Mouse (Mus musculus) MEL-GATA-1-ER (cell line): ENCODE results near the gene Acp5.
A peak's percentile ranks its signal among the peaks of the same experiment; 100 is the strongest.
"Not testable (repeated sequence)": the region's sequence is repeated elsewhere in the genome, so short reads cannot be mapped to it uniquely, and the experiment has no call there.

Experiments
- DNase-seq: peaks from one replicate; pipeline ENCODE4 v3.0.0-alpha.2; 2012; ENCODE audit warnings: low read depth; ENCODE audit errors: extremely low read depth

Gene Acp5

DNA sequence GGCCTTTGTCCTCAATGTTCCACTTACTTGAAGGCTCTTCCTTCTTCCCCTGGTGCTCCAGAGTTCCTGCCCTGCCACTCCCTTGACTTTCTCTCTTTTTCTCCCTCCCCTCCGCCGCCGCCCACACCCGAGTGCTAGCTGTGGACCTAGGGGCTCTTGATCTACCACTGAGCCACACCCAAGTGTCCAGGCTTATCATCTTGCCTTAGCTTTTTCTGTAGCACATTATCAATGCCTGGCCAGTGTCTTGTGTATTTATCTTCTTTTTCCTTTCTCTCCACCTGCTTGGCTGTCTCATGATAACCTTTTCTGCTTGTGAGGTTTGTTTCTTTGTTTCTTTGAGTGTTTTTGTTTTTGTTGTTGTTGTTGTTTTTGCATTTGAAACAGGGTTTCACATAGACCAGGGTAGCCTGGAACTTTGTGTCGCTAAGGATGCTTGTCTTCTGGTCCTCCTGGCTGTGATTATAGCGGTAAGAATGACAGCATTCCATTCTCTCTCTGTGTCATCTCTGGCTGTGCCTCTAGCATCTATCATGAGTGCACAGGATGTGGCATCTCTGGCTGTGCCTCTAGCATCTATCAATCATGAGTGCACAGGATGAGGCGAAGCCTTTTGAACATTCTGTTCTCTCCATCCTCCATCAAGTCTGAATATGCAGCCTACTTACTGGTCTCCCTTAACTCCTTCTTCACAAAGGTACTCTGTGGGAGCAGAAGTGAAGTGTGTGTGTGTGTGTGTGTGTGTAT, at the start of gene Acp5:
Acp5 (minus strand) TSS at position 68 of the 747 bp plus-strand sequence.
- DNase-seq, result peak; percentile 58

DNA sequence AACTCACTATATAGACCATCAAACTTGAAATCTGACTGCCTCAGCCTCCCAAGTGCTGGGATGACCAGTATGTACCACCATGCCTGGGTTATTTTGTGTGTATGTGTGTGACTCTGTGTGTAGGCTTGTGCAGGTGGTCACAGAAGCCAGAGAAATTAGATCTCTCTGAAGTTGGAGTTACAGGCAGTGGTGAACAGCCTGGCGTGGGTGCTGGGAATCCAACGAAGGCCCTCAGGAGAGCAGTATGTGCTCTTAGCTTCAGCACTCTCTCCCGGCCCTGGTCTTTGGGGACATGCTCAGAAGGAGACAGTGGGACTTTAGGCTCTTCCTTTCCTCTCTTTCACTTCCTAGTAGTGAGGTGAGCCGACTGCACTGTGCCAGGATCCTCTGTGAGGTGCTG, 36.8 kb upstream of the Acp5 start:
- DNase-seq, result no peak

DNA sequence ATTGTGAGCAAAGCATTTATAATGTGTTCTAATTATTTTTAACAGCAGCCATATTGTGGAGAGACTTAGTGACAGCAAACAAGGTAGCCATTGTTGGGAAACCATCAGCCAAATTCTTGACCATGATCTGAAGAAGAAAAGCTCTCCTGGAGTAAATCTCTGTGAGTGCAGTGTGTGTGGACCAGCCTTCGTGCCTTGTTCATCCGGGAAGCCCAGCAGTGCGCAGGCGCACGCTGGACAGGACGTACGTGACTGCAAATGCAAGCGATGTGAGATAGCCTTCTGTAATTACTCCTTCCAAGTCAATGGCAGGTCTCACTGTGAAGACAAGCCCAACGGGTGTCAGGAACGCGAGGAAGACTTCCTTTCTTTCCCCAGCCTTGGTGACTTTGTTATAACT, 33.8 kb upstream of the Acp5 start:
- no peak for DNase-seq

DNA sequence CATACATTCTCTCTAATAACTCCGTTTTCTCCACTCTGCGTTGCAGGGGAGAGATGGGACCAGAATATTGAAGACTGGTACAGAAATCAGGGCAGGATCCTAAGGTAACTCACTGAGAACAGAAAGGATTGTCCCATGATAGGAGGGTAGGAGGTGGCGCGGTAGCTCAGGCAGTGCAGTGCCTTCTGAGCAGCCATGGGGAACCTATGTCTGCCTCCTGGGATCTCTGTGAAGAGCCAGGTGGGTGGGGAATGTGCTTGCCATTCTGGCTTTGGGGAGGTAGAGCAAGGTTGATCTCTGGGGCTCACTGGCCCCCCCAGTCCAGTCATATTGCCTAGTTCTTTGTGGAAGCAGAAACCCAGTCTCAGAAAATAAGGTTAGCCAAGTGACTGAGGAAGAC, 32.2 kb upstream of the Acp5 start:
- DNase-seq, result no peak

DNA sequence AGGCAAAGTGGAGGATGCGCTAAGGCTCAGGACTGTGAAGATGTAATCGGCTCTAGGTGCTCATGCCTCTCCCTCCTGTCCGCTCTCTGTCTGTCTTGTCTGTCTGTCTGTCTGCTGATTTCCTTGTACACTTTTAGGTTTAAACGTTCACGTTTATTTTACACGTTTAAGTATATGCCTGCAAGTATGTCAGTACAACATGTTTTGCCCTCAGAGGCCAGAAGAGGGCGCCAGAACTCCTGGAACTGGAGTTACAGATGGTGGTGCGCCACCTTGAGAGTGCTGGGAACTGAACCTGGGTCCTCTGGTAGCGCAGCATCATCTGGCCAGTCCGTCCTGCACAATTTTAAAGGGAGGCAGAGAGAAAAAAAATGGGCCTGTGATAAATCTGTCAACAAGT, 31.2 kb upstream of the Acp5 start:
- no peak for DNase-seq

DNA sequence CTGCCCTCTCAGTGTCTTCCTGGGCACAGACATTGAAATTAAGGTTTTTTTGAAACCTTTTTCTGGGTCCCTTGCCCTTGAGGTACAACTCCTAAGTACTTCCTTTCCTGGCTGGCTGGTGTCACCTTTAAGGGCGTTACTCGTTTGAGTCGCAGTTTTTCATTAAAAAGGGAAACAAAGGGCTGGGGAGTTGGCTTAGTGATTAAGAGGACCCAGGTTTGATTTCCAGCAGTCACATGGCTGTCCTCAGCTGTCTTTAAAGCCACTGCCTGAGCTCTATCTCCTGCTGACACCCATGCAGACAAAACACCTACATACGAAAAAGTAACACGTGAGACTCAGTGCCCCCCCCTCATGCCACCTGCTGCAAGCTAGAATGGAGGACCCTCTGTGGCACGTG, 30.5 kb upstream of the Acp5 start:
- no peak for DNase-seq

DNA sequence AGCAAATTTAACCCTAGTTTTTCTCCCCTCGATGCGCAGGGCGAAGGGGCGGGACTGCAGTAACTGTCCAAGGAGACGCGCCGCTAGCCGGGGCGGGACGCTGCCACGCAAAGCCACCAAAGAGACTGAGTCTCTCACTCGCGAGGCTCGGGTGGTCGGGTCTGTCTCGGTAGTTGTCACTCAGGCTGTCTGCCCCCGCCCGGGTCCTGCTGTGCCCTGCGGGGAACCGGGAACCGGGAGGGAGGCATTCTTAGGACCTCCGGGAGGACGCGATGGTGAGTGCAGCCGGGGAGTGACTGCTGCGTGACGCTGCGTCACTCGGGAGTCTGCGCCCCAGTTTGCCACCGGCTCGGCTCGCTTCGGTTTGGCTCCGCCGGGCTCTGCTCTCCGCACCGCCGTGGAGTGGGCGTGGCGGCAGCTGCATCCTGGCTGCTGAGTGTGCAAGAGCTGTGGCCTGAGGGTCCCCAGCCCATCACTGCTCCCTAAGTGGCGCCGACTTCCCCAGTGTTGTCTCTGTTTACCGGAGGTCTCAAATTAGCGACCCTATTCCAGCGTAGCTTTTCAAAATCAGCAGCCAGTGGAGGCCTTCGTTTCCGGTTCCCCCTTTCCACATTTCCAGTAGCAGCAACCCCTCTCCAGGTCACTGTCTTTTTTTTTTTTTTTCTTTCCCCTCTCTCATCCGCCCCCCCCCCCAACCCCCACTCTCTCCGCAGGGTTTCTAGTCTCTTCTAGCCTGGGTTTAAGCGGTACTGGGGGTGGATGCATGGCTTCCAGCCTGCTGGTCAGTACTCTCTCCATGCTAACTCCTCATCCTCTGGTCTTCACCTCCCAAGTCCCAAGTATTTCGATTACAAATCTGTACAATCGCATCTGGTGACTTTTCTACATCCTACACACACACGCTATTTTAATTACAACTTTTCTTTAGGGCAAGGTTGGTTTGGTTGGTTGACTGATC, 29.5 kb upstream of the Acp5 start:
- no peak for DNase-seq

DNA sequence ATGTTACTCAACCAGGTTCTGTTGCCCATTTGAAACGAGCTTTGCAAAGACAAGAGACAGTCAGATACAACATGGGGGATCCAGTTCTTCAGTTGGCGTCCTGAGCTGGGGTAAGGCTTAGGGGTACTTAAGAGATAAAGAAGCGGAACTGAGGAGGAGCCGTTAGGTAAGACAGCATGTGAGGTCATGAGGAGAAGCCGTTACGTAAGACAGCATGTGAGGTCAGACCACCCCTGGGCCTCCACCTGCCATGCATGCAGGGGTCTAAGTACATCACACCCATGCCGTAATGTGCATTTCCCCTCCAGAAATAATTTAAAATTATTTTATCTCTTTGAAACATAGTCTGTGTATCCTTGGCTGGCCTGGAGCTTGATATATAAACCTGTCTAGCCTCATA, 27.4 kb upstream of the Acp5 start:
- DNase-seq, result no peak

DNA sequence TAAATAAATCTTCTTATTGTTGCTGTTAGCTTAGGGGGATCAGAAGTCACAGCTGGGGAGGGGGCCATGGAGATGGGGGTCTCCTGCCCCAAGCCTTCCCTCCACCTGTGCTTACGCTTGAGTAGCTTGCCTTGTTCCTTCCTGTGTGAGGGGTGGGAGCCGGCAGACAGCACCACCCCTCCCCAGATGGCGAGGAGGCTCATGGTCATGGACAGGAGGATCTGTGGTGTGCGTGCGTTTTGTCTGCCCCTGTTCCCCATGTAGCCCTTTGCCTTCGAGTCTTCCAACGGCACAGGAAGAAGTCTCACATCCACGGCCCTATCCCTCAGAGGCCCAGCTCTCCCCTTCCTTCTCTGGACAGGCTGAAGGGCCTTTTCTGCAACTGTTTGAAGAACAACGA, 26.8 kb upstream of the Acp5 start:
- DNase-seq, result no peak

DNA sequence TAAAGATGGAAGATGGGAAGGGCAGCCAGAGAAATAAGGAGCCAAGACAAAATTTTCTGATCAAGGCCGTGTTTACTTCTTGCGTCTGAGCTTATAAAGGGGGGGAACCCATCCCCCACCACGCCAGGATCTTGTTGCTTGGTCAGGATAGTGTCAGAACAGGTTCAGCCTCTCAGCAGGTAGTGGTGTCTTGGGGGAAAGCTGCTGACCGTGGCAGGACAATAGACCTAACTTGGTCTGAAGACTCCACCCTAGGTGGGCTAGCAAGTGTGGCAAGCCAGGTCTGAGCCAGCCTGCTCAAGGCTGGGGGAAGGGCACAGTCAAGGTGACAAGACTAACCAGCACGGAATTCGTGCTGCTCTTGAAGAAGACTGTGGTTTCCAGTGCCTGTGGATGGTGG, 25.8 kb upstream of the Acp5 start:
- no peak for DNase-seq

DNA sequence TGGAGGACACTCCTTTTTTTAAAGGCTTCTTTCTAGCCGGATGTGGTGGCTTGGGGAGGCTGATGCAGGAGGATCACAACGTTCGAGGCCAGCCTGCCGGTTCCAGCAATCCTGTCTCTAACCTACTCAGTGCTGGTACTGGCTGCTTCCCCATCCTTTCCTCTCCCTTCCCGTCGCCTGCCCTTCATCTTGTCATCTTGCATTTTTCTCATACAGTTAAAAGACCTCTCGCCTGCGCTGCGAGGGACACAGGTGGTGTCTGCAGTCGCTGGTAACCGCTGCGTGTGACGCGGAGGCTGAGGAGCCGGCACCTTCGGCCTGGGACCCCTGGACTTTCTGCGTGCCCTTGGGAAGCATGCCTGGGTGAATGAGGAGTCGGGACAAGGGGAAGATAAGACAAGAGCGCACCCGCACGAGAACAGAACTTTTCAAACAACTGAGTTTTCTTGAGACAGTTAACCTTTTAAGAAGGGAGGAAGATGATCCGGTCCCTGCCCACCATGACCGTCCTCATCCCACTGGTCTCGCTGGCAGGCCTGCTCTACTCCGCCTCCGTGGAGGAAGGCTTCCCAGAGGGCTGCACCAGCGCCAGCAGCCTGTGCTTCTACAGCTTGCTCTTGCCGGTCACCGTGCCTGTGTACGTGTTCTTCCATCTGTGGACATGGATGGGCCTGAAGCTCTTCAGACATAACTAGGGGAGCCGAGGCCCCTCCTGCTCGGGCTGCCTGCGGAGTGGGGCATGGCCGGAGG, 22.2 kb upstream of the Acp5 start:
- DNase-seq, result no peak

DNA sequence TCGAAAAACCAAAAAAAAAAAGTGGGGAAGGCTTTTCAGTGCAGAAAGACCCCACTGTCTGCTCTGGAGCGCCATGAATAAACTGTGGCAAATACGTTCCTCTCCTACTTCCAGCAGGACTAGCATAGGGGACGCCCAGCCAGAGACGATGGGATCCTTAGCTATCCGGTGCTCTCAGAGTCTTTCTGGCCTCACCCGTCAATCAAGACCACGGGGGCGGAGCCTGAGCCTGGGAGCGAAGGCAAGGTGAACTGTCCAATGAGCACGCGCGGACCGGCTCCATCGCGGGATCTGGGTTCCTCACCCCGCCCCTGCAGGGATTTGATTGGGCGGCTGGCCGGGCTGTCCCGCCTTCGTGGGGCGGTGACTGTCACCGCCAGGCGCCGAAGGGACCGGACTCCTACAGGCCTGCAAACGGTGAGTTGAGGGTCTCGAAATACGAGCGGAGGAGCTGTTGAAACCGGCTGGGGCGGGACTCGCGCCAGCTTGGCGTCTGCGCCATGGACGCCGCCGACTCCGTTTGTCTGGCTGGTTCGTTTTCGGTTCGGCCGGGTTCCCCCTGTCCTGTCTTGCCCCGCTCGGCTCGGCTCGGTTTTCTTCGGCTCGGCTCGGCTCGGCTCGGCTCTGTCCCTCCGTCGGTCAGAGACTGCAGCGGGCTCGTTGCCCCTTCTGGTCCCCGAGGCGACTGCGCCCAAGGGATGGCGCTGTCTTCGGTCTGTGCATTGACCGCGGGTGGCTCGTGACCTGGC, 21.2 kb upstream of the Acp5 start, which contains the start of gene Pigyl:
Pigyl (plus strand) TSS at position 350 of the 749 bp plus-strand sequence.
- DNase-seq, result peak; percentile 97

DNA sequence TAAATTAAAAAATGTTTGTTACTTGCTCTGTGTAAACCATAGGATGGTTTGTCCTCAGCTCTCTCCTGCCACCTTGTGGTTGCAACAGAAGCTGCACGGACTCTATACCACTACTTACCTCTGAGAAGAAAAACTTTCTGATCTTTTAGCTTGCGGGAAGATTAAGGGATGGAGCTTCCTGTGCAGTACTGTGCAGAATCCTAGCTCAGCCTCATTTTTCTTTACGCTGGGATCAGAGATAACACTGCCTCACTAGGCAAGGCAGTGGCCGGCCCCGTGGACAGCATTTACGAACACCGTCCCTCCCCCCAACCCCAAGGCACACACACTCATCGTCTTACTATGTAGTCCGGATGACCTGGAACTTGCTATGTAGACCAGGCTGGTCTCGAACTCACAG, 20.1 kb upstream of the Acp5 start:
- DNase-seq, result peak; percentile 91

DNA sequence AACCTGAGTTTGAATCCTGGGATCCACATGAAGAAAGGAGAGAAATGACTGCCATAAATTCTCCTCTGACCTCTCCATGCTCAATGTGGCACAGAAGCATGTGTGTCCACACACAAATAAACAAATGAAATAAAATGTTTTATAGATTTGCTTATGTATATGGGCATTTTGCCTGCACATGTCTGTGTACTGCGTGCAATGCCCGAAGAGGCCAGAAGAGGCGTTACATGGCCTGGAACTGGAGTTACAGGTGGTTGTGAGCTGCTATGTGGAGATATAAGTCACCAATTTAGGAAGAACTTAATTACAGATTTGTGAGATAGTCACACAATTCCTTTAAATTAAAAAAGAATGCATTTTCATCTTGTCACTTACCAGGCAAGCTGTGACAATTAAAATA, 18.3 kb upstream of the Acp5 start:
- DNase-seq, result no peak

DNA sequence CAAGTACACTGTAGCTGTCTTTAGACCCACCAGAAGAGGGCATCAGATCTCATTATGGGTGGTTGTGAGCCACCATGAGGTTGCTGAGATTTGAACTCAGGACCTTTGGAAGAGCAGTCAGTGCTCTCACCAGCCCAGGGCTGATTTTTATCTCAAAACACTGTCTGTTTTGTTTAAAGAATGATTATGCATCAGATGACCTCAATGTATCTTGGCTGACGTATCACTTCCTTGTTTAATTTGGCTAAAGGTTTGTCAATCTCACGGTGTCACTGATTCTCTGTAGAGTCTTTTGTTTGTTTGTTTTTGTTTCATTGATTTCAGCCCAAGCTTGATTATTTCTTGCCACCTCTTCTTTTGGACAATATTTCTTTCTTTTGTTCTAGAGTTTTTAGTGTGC, 15.4 kb upstream of the Acp5 start:
- no peak for DNase-seq

DNA sequence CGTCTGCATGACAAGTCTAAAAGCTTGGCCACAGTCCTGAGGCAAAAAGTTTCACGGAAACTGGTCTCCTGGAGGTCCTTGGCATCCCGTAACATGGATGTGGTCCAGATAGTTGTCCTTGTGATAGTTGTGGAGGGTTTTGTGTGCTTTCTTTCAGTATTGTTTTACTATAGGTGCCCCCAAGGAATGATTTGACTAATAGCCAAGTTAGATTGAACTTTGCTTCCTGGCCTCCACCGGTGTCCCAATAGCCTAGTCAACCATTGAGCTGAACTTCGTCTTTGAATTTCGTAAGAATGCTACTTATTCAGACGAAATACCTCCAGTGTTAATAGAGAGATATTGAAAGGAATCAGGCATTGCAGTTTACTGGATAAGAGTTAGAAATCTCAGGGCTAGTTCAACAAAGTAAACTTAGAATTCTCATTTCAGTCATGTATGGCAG, 14.8 kb upstream of the Acp5 start:
- not testable (repeated sequence) for DNase-seq

DNA sequence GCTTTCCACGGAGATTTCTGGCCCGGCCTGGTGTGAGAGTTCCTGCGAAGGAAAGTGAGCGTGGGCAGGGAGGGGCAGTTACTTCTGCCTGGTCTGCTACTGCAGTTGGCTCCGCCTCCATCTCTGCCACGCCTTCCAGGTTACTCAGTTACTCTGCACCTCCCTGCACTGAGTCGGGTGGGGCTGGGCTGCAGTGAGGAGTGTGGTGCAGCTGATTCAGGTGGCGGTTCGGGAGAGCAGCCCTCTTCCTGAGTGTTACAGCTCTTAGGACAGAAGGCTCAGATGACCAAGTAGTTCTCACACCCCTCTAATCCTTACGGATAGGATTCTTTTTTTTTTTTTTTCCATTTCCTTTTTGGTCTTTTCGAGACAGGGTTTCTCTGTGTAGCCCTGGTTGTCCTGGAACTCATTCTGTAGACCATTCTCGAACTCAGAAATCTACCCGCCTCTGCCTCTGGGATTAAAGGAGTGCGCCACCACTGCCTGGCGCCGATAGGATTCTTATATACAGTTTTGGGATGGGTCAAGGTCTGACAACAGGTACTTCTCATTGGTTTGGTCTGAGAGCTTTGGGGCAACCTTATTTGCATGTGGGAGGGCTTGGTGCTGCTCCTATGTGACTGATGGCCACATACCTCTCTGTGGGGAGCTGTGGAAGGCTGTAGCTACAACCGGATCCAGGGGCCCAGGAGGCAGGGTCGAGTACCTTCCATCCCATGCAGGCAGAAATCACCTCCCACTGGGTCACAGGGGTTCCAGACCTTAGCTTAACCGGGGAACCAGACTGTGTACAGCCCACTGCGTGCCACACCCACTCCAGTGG, 14.1 kb upstream of the Acp5 start:
- no peak for DNase-seq

DNA sequence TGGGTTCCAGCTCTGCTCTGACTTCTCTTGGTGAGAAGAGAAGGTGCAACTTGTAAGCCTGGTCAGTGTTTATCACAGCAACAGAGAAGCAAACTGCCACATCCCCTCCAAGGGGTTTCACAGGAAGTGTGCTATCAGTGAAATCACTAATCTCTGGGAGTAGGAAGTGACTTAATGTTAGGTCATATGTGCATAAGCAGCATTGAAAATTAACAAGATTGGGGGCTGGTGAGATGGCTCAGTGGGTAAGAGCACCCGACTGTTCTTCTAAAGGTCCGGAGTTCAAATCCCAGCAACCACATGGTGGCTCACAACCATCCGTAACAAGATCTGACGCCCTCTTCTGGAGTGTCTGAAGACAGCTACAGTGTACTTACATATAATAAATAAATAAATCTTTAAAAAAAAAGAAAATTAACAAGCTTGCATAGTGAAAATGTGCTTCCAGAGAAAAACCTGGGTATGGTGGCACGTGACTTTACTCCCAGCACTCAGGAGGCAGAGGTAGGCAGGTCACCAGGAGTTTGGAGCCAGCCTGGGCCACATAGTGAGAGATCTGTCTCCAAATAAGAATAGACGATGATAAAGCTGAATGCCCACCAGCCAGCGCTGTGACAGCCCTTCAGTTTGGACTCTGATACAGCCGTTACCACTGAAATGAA, 8.9 kb upstream of the Acp5 start:
- no peak for DNase-seq
